Mouse (Mus musculus): ENCODE data around the gene 2610507B11Rik.

Gene 2610507B11Rik

GRCm38 (mm10) chr11:78289146-78289763 lies 27.7 kb downstream of the 2610507B11Rik start:
- DNase-seq (ENCODE audit: low spot score in 2 of 2): no peak

- DNase-seq (ENCODE audit: low spot score in 2 of 2): no peak
Observed at GRCm38 (mm10) chr11:78290654-78291053, 29.1 kb downstream of the 2610507B11Rik start, which contains the start of gene BC030499. BC030499 (plus strand) TSS chr11:78290841.

- DNase-seq (ENCODE audit: low spot score in 2 of 2): no peak
Observed at GRCm38 (mm10) chr11:78294585-78294984, 33.0 kb downstream of the 2610507B11Rik start.

GRCm38 (mm10) chr11:78300917-78301316 lies 39.4 kb downstream of the 2610507B11Rik start:
- no peak for DNase-seq (ENCODE audit: low spot score in 2 of 2)

GRCm38 (mm10) chr11:78301357-78302084 lies 40.0 kb downstream of the 2610507B11Rik start, which contains the start of gene Spag5:
Spag5 (plus strand) TSS chr11:78301529.
- DNase-seq (ENCODE audit: low spot score in 2 of 2): peak; percentile 84 to 87

- no peak for DNase-seq (ENCODE audit: low spot score in 2 of 2)
Observed at GRCm38 (mm10) chr11:78305272-78305671, 43.7 kb downstream of the 2610507B11Rik start.

- DNase-seq (ENCODE audit: low spot score in 2 of 2): no peak
Observed at GRCm38 (mm10) chr11:78310861-78311511, 49.4 kb downstream of the 2610507B11Rik start.

GRCm38 (mm10) chr11:78313662-78314061 lies 52.1 kb downstream of the 2610507B11Rik start:
- DNase-seq (ENCODE audit: low spot score in 2 of 2): no peak

GRCm38 (mm10) chr11:78318411-78318810 lies 56.9 kb downstream of the 2610507B11Rik start:
- DNase-seq (ENCODE audit: low spot score in 2 of 2): no peak

- DNase-seq (ENCODE audit: low spot score in 2 of 2): no peak
Observed at GRCm38 (mm10) chr11:78322076-78322831, 60.7 kb downstream of the 2610507B11Rik start.

- DNase-seq (ENCODE audit: low spot score in 2 of 2): peak; percentile 72 to 81
Observed at GRCm38 (mm10) chr11:78322860-78323259, 61.3 kb downstream of the 2610507B11Rik start, which contains the start of gene Aldoc. Aldoc (plus strand) TSS chr11:78322968.

GRCm38 (mm10) chr11:78324000-78324785 lies 62.6 kb downstream of the 2610507B11Rik start:
- DNase-seq (ENCODE audit: low spot score in 2 of 2): no peak

GRCm38 (mm10) chr11:78324965-78325364 lies 63.4 kb downstream of the 2610507B11Rik start:
- DNase-seq (ENCODE audit: low spot score in 2 of 2): no peak

- DNase-seq (ENCODE audit: low spot score in 2 of 2): no peak
Observed at GRCm38 (mm10) chr11:78327215-78327614, 65.7 kb downstream of the 2610507B11Rik start.

- peak; percentile 90 to 97 for DNase-seq (ENCODE audit: low spot score in 2 of 2)
Observed at GRCm38 (mm10) chr11:78327634-78328511, 66.3 kb downstream of the 2610507B11Rik start, which contains the start of gene Pigs. Pigs (plus strand) TSS chr11:78328415.

GRCm38 (mm10) chr11:78328512-78329056 lies 67.0 kb downstream of the 2610507B11Rik start:
- no peak for DNase-seq (ENCODE audit: low spot score in 2 of 2)

- no peak for DNase-seq (ENCODE audit: low spot score in 2 of 2)
Observed at GRCm38 (mm10) chr11:78332676-78333075, 71.1 kb downstream of the 2610507B11Rik start.

- DNase-seq (ENCODE audit: low spot score in 2 of 2): no peak
Observed at GRCm38 (mm10) chr11:78333992-78334391, 72.4 kb downstream of the 2610507B11Rik start.

GRCm38 (mm10) chr11:78337040-78337439 lies 75.5 kb downstream of the 2610507B11Rik start:
- DNase-seq (ENCODE audit: low spot score in 2 of 2): no peak

Measured in urinary bladder, postnatal 4 days (tissue).